Mouse (Mus musculus) kidney, embryonic 14.5 days (tissue): ENCODE measurements around the gene Dhh. TPM values are rescaled to one million over a fixed set of nuclear protein-coding genes. Genes with fewer than 3 reads are reported as not detected.
"Not testable (repeated sequence)": the region's sequence is repeated elsewhere in the genome, so short reads cannot be mapped to it uniquely, and the experiment has no call there.

Experiments
- ATAC-seq: fragments of 200-750 bp; cut with Nextera tagmentation; 2 replicates; pipeline ENCODE4 v1.8.0; 2017; ENCODE audit warnings: moderate number of reproducible peaks, mild to moderate bottlenecking, moderate TSS enrichment, moderate library complexity; ENCODE audit not compliant: low FRiP score, low TSS enrichment
- H3K27ac ChIP-seq: fragments of 300-500 bp; sonication (generic); 2 replicates; pipeline ENCODE4 v1.5.1; 2014; ENCODE audit warnings: low read depth, mild to moderate bottlenecking, low read length, moderate library complexity, mixed read lengths
- H3K27me3 ChIP-seq: fragments of 300-500 bp; sonication (generic); 2 replicates; pipeline ENCODE4 v1.6.1; 2014; ENCODE audit warnings: mild to moderate bottlenecking, low read length; ENCODE audit not compliant: control insufficient read depth, insufficient read depth
- H3K36me3 ChIP-seq: fragments of 300-500 bp; sonication (generic); 2 replicates; pipeline ENCODE4 v1.6.1; 2014; ENCODE audit warnings: low read length, mixed read lengths; ENCODE audit not compliant: control insufficient read depth, insufficient read depth
- H3K4me1 ChIP-seq: fragments of 300-500 bp; sonication (generic); 2 replicates; pipeline ENCODE4 v1.6.1; 2014; ENCODE audit warnings: low read length, mixed read lengths; ENCODE audit not compliant: control insufficient read depth, insufficient read depth
- H3K4me2 ChIP-seq: fragments of 300-500 bp; sonication (generic); replicated peaks from 2 replicates; pipeline ENCODE4 v1.6.1; 2014; ENCODE audit warnings: low read depth, mild to moderate bottlenecking, low read length
- H3K4me3 ChIP-seq: fragments of 300-500 bp; sonication (generic); 2 replicates; pipeline ENCODE4 v1.5.1; 2014; ENCODE audit warnings: mild to moderate bottlenecking, low read length
- H3K9ac ChIP-seq: fragments of 300-500 bp; sonication (generic); 2 replicates; pipeline ENCODE4 v1.6.1; 2014; ENCODE audit warnings: low read depth, mild to moderate bottlenecking, low read length, moderate library complexity
- H3K9me3 ChIP-seq: fragments of 300-500 bp; sonication (generic); 2 replicates; pipeline ENCODE4 v1.6.1; 2016; ENCODE audit warnings: low read length; ENCODE audit not compliant: control insufficient read depth
- WGBS: fragments of 180-500 bp; shearing (Covaris S2); extraction: QIAGEN DNeasy Blood & Tissue Kit; methylation state at CpG from one replicate; pipeline ENCODE4 v1.1.7; 2014; 5-methylcytosine and 5-hydroxymethylcytosine counted together
- polyA plus RNA-seq: library from polyadenylated mRNA; unstranded; fragments of >200 nt; fragmentation: Nextera tagmentation; extraction: Ambion mirVana; gene quantifications from 2 replicates; pipeline ENCODE4 v1.2.1, GENCODE M21; 2014

Dhh gene
- polyA plus RNA-seq, 1 experiment from 2014 or later = 0.54 TPM

- Histone ChIP-seq H3K4me2 (no peak overlapping the region), H3K27me3 (no peaks in the 10 kb centered on the region), H3K27ac (no peak overlapping the region), H3K36me3 (no peaks in the 10 kb centered on the region), H3K4me3 (no peak overlapping the region), H3K9me3 (no peaks in the 10 kb centered on the region), H3K4me1 (peaks cover 4% of the 10 kb centered on the region), H3K9ac (no peak overlapping the region)
- 92% methylated on average over 5 of the region's 5 CpGs for WGBS
- ATAC-seq = no peak
Measured at GRCm38 (mm10) chr15:98921510-98921909, 23.2 kb upstream of the Dhh start.

- Histone ChIP-seq H3K4me1 (peaks cover 15% of the 10 kb centered on the region), H3K9ac (peak overlapping the region; percentile 46), H3K27ac (peak overlapping the region; percentile 26), H3K4me2 (peak overlapping the region; percentile 42), H3K4me3 (peak overlapping the region; percentile 86)
- not testable (repeated sequence) for H3K9me3 ChIP-seq, H3K27me3 ChIP-seq, ATAC-seq, H3K36me3 ChIP-seq
- 25% methylated on average over 8 of the region's 8 CpGs for WGBS
Measured at GRCm38 (mm10) chr15:98918499-98918895, 20.2 kb upstream of the Dhh start.

- Histone ChIP-seq H3K9ac (peak within 1 kb of the TSS; percentile 77), H3K4me3 (peak within 1 kb of the TSS; percentile 86), H3K4me2 (peak within 1 kb of the TSS; percentile 83), H3K9me3 (no peaks in the 10 kb centered on the region), H3K27ac (peak within 1 kb of the TSS; percentile 92), H3K27me3 (no peaks in the 10 kb centered on the region), H3K36me3 (peaks cover 10% of the 10 kb centered on the region), H3K4me1 (peaks cover 15% of the 10 kb centered on the region)
- under 1% methylated on average over 81 of the region's 82 CpGs for WGBS
- ATAC-seq = peak; percentile 96
Measured at GRCm38 (mm10) chr15:98917538-98918498, 19.5 kb upstream of the Dhh start, which contains the start of gene Lmbr1l. TSS of gene Lmbr1l (minus strand) at chr15:98918231.

- WGBS = 0% methylated on average over 14 of the region's 14 CpGs
- Histone ChIP-seq H3K9ac (peak overlapping the region; percentile 77), H3K4me2 (peak overlapping the region; percentile 83), H3K9me3 (no peaks in the 10 kb centered on the region), H3K27ac (peak overlapping the region; percentile 92; the same call in 1 of the 2 replicates), H3K4me3 (peak overlapping the region; percentile 86), H3K27me3 (no peaks in the 10 kb centered on the region), H3K4me1 (peaks cover 15% of the 10 kb centered on the region), H3K36me3 (peaks cover 17% of the 10 kb centered on the region)
- no peak for ATAC-seq
Measured at GRCm38 (mm10) chr15:98917091-98917490, 18.8 kb upstream of the Dhh start.

- H3K9ac ChIP-seq = no peak overlapping the region
- no peak overlapping the region for H3K27ac ChIP-seq
- H3K27me3 ChIP-seq = no peaks in the 10 kb centered on the region
- peak overlapping the region; percentile 83 for H3K4me2 ChIP-seq
- H3K36me3 ChIP-seq = peaks cover 26% of the 10 kb centered on the region
- peak overlapping the region; percentile 86; the same call in 1 of the 2 replicates for H3K4me3 ChIP-seq
- H3K4me1 ChIP-seq = peaks cover 15% of the 10 kb centered on the region
- ATAC-seq = no peak
- WGBS = 82% methylated on average over 4 of the region's 4 CpGs
- H3K9me3 ChIP-seq = no peaks in the 10 kb centered on the region
Measured at GRCm38 (mm10) chr15:98916016-98916415, 17.7 kb upstream of the Dhh start.

GRCm38 (mm10) chr15:98914903-98915302 lies 16.6 kb upstream of the Dhh start:
- Histone ChIP-seq H3K36me3 (peaks cover 32% of the 10 kb centered on the region), H3K9me3 (no peaks in the 10 kb centered on the region), H3K4me2 (no peak overlapping the region), H3K4me1 (peaks cover 15% of the 10 kb centered on the region), H3K27ac (no peak overlapping the region), H3K9ac (no peak overlapping the region), H3K4me3 (no peak overlapping the region), H3K27me3 (no peaks in the 10 kb centered on the region)
- WGBS = 94% methylated on average over 6 of the region's 6 CpGs
- ATAC-seq = no peak

GRCm38 (mm10) chr15:98904692-98905091 lies 6.4 kb upstream of the Dhh start:
- WGBS = 36% methylated on average over 10 of the region's 10 CpGs
- no peak for ATAC-seq
- Histone ChIP-seq H3K9me3 (no peaks in the 10 kb centered on the region), H3K4me3 (no peak overlapping the region), H3K9ac (no peak overlapping the region), H3K27ac (no peak overlapping the region), H3K4me2 (no peak overlapping the region), H3K27me3 (no peaks in the 10 kb centered on the region; the same call in none of the 2 replicates), H3K36me3 (peaks cover 51% of the 10 kb centered on the region), H3K4me1 (no peaks in the 10 kb centered on the region)

GRCm38 (mm10) chr15:98902600-98902999 lies 4.3 kb upstream of the Dhh start:
- WGBS = 89% methylated on average over 2 of the region's 2 CpGs
- Histone ChIP-seq H3K27me3 (peaks cover 20% of the 10 kb centered on the region), H3K4me3 (no peak overlapping the region), H3K27ac (no peak overlapping the region), H3K9me3 (no peaks in the 10 kb centered on the region), H3K36me3 (peaks cover 31% of the 10 kb centered on the region), H3K4me1 (peaks cover 9% of the 10 kb centered on the region), H3K9ac (no peak overlapping the region), H3K4me2 (no peak overlapping the region)
- ATAC-seq = no peak

GRCm38 (mm10) chr15:98901530-98901929 lies 3.2 kb upstream of the Dhh start:
- peaks cover 14% of the 10 kb centered on the region for H3K4me1 ChIP-seq
- H3K4me3 ChIP-seq = no peak overlapping the region
- peaks cover 30% of the 10 kb centered on the region for H3K27me3 ChIP-seq
- peaks cover 23% of the 10 kb centered on the region for H3K36me3 ChIP-seq
- ATAC-seq = no peak
- H3K4me2 ChIP-seq = no peak overlapping the region
- 68% methylated on average over 1 of the region's 1 CpGs for WGBS
- no peak overlapping the region for H3K27ac ChIP-seq
- H3K9me3 ChIP-seq = no peaks in the 10 kb centered on the region
- no peak overlapping the region for H3K9ac ChIP-seq
